Mouse (Mus musculus): ENCODE data around the gene Pappa2. TPM values are rescaled to one million over a fixed set of nuclear protein-coding genes. Genes with fewer than 3 reads are reported as not detected.

Gene Pappa2
- 2.2 and 3.3 TPM in 2 replicates for polyA plus RNA-seq (2011; ENCODE audit: insufficient read length, low read depth, missing spikeins)

GRCm38 (mm10) chr1:158980390-158980789, at the start of gene Pappa2:
Gene Pappa2 (minus strand): TSS chr1:158980490.
- Histone ChIP-seq H3K4me1 (ENCODE audit: control insufficient read depth, insufficient read depth, low read length) (no peaks in the 10 kb centered on the region), H3K4me3 (ENCODE audit: insufficient read depth, low read length) (no peak within 1 kb of the TSS), H3K27ac (ENCODE audit: insufficient read depth, low read length) (no peak within 1 kb of the TSS)
- TF ChIP-seq CTCF (IDR thresholded peaks at IDR 0.05; ENCODE audit: borderline replicate concordance, insufficient read depth, low read length) (no peak), POLR2A (IDR thresholded peaks at IDR 0.05; ENCODE audit: low read depth, low read length) (no peak)

GRCm38 (mm10) chr1:159029106-159029505, 48.8 kb upstream of the Pappa2 start:
- Histone ChIP-seq H3K4me1 (ENCODE audit: control insufficient read depth, insufficient read depth, low read length) (no peaks in the 10 kb centered on the region), H3K27ac (ENCODE audit: insufficient read depth, low read length) (no peak overlapping the region), H3K4me3 (ENCODE audit: insufficient read depth, low read length) (no peak overlapping the region)
- TF ChIP-seq POLR2A (IDR thresholded peaks at IDR 0.05; ENCODE audit: low read depth, low read length) = no peak
- TF ChIP-seq CTCF (IDR thresholded peaks at IDR 0.05; ENCODE audit: borderline replicate concordance, insufficient read depth, low read length) = no peak

- no peak overlapping the region for H3K4me3 ChIP-seq (ENCODE audit: insufficient read depth, low read length)
- H3K27ac ChIP-seq (ENCODE audit: insufficient read depth, low read length) = no peak overlapping the region
- H3K4me1 ChIP-seq (ENCODE audit: control insufficient read depth, insufficient read depth, low read length) = no peaks in the 10 kb centered on the region
- TF ChIP-seq CTCF (IDR thresholded peaks at IDR 0.05; ENCODE audit: borderline replicate concordance, insufficient read depth, low read length) (no peak), POLR2A (IDR thresholded peaks at IDR 0.05; ENCODE audit: low read depth, low read length) (no peak)
Observed at GRCm38 (mm10) chr1:159014940-159015660, 34.8 kb upstream of the Pappa2 start.

GRCm38 (mm10) chr1:158987042-158987441, 6.8 kb upstream of the Pappa2 start:
- TF ChIP-seq POLR2A (IDR thresholded peaks at IDR 0.05; ENCODE audit: low read depth, low read length) (no peak), CTCF (IDR thresholded peaks at IDR 0.05; ENCODE audit: borderline replicate concordance, insufficient read depth, low read length) (no peak)
- H3K4me3 ChIP-seq (ENCODE audit: insufficient read depth, low read length) = no peak overlapping the region
- no peak overlapping the region for H3K27ac ChIP-seq (ENCODE audit: insufficient read depth, low read length)
- H3K4me1 ChIP-seq (ENCODE audit: control insufficient read depth, insufficient read depth, low read length) = no peaks in the 10 kb centered on the region

- TF ChIP-seq POLR2A (IDR thresholded peaks at IDR 0.05; ENCODE audit: low read depth, low read length) (no peak), CTCF (IDR thresholded peaks at IDR 0.05; ENCODE audit: borderline replicate concordance, insufficient read depth, low read length) (no peak)
- Histone ChIP-seq H3K4me1 (ENCODE audit: control insufficient read depth, insufficient read depth, low read length) (no peaks in the 10 kb centered on the region), H3K4me3 (ENCODE audit: insufficient read depth, low read length) (no peak overlapping the region)
Observed at GRCm38 (mm10) chr1:158962340-158962739, 17.9 kb downstream of the Pappa2 start.

GRCm38 (mm10) chr1:158960984-158961383, 19.3 kb downstream of the Pappa2 start:
- H3K4me3 ChIP-seq (ENCODE audit: insufficient read depth, low read length) = no peak overlapping the region
- H3K4me1 ChIP-seq (ENCODE audit: control insufficient read depth, insufficient read depth, low read length) = no peaks in the 10 kb centered on the region
- no peak for TF ChIP-seq CTCF (IDR thresholded peaks at IDR 0.05; ENCODE audit: borderline replicate concordance, insufficient read depth, low read length)
- TF ChIP-seq POLR2A (IDR thresholded peaks at IDR 0.05; ENCODE audit: low read depth, low read length) = no peak
- H3K27ac ChIP-seq (ENCODE audit: insufficient read depth, low read length) = no peak overlapping the region

More at GRCm38 (mm10) chr1:158962340-158962739, 17.9 kb downstream of the Pappa2 start:
- H3K27ac ChIP-seq (ENCODE audit: insufficient read depth, low read length) = no peak overlapping the region

- H3K27ac ChIP-seq (ENCODE audit: insufficient read depth, low read length) = no peak overlapping the region
- H3K4me1 ChIP-seq (ENCODE audit: control insufficient read depth, insufficient read depth, low read length) = no peaks in the 10 kb centered on the region
- no peak overlapping the region for H3K4me3 ChIP-seq (ENCODE audit: insufficient read depth, low read length)
- TF ChIP-seq CTCF (IDR thresholded peaks at IDR 0.05; ENCODE audit: borderline replicate concordance, insufficient read depth, low read length) (no peak), POLR2A (IDR thresholded peaks at IDR 0.05; ENCODE audit: low read depth, low read length) (no peak)
Observed at GRCm38 (mm10) chr1:158960549-158960948, 19.7 kb downstream of the Pappa2 start.

GRCm38 (mm10) chr1:158956361-158956760, 23.9 kb downstream of the Pappa2 start:
- Histone ChIP-seq H3K27ac (ENCODE audit: insufficient read depth, low read length) (no peak overlapping the region), H3K4me3 (ENCODE audit: insufficient read depth, low read length) (no peak overlapping the region), H3K4me1 (ENCODE audit: control insufficient read depth, insufficient read depth, low read length) (peaks cover 3% of the 10 kb centered on the region; the same call in 1 of the 2 replicates)
- no peak for TF ChIP-seq POLR2A (IDR thresholded peaks at IDR 0.05; ENCODE audit: low read depth, low read length)
- TF ChIP-seq CTCF (IDR thresholded peaks at IDR 0.05; ENCODE audit: borderline replicate concordance, insufficient read depth, low read length) = no peak

- Histone ChIP-seq H3K4me3 (ENCODE audit: insufficient read depth, low read length) (no peak overlapping the region), H3K4me1 (ENCODE audit: control insufficient read depth, insufficient read depth, low read length) (peaks cover 3% of the 10 kb centered on the region; the same call in 1 of the 2 replicates), H3K27ac (ENCODE audit: insufficient read depth, low read length) (no peak overlapping the region)
- TF ChIP-seq POLR2A (IDR thresholded peaks at IDR 0.05; ENCODE audit: low read depth, low read length) (no peak), CTCF (IDR thresholded peaks at IDR 0.05; ENCODE audit: borderline replicate concordance, insufficient read depth, low read length) (no peak)
Observed at GRCm38 (mm10) chr1:158954785-158955184, 25.5 kb downstream of the Pappa2 start.

GRCm38 (mm10) chr1:158953479-158954207, 26.6 kb downstream of the Pappa2 start:
- Histone ChIP-seq H3K4me3 (ENCODE audit: insufficient read depth, low read length) (no peak overlapping the region), H3K4me1 (ENCODE audit: control insufficient read depth, insufficient read depth, low read length) (peaks cover 6% of the 10 kb centered on the region; the same call in 1 of the 2 replicates), H3K27ac (ENCODE audit: insufficient read depth, low read length) (no peak overlapping the region)
- TF ChIP-seq POLR2A (IDR thresholded peaks at IDR 0.05; ENCODE audit: low read depth, low read length) (no peak), CTCF (IDR thresholded peaks at IDR 0.05; ENCODE audit: borderline replicate concordance, insufficient read depth, low read length) (peak; percentile 61; the same call in 1 of the 2 replicates)

Data from embryonic fibroblast, embryonic 13.5 days (primary cell).